Mouse (Mus musculus): Measurements from ENCODE around the gene Olfr1135. TPM values are rescaled to one million over a fixed set of nuclear protein-coding genes. Genes with fewer than 3 reads are reported as not detected.

The Olfr1135 gene
- not detected for total RNA-seq (2022)

GRCm38 (mm10) chr2:87673564-87673963 is at the start of gene Olfr1135:
Olfr1135 (minus strand) TSS chr2:87673664.
- no peak for DNase-seq

DNA sequence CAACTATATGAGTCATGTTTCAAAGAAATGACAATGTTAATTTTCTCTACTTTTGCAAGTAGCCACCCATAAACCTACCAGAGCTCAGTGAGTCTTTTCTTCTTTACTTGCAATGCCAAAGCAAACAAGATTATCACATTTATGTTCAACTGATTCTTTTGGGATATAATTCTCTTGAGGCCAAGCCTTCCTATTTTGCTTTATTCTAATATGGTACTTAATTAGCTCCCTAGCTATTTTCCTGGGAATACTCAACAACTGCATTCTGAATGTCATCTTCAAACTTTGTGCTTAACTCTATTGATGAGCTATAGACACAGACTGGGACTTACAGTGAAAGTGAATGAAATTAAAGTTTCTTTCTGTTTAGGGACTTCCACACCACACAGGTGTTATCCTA is 39.6 kb upstream of the Olfr1135 start, which contains the start of gene Olfr1137:
Gene Olfr1137 (minus strand): TSS at position 101 of the 400 bp plus-strand sequence.
- DNase-seq, result no peak

GRCm38 (mm10) chr2:87693847-87694246 is 20.4 kb upstream of the Olfr1135 start, which contains the start of gene Olfr1136:
Olfr1136 (minus strand) TSS chr2:87693947.
- DNase-seq, result no peak

DNA sequence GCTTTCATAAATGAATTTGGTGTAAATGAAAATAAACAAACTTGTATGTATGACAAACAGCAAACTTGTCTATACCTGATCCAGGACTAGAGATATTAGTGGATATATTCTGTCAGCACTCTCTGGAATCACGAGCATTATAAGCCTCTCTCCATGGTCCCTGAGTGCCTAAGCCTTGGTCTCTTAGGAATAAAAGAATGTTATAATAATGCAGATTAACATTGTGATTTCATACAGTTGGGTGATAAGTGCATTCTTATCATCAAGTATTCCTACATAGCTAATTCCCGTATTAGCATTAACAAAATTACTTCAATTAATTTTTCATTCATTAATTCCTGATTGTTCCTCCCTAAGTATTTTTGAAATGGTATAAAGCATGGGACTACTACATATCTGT is 15.1 kb downstream of the Olfr1135 start, which contains the start of gene Olfr1134:
Gene Olfr1134 (minus strand): TSS at position 101 of the 400 bp plus-strand sequence.
- DNase-seq, result no peak

GRCm38 (mm10) chr2:87647274-87647673 is 26.2 kb downstream of the Olfr1135 start, which contains the start of gene Olfr1133:
Olfr1133 (minus strand) TSS chr2:87647374.
- DNase-seq, result no peak

- no peak for DNase-seq
Observed at GRCm38 (mm10) chr2:87642441-87642840, 31.0 kb downstream of the Olfr1135 start.

DNA sequence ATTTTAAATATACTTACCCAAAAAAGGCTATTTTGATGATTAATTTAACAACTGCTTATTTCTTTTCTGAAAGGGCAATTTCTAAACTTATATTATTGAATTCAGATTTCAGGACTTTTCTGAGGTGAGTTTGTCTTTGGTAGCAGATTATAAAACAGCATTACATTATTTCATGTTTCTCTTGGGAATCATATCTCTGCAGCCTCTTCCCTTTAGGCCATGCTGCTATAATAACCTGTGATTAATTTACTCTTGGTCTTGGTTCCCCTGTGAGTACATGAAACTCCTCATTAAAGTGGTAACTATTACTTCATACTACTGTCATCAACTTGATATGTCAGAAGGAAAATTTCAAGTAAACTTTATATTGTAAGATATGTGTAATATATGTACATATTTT is 36.0 kb downstream of the Olfr1135 start, which contains the start of gene Olfr1132:
Gene Olfr1132 (minus strand): TSS at position 101 of the 400 bp plus-strand sequence.
- DNase-seq, result no peak

DNA sequence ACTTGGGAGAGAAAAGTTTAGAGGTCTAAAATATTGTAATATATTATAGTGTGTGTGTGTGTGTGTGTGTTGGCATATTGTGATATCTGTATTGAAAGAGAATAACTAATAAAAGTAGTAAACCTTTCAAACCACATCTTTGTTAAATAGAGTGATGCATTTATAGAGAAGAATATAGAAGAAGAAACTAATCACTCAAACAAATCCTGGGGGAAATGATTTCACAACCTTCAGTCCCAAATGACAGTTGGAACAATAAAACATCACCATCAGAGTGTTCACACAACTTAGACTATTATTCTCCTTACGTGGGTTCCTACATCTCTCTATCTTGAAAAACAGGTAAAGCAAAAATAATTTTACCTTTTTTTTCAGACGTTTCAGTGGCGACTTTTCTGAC is 46.7 kb downstream of the Olfr1135 start, which contains the start of gene Olfr1131:
Gene Olfr1131 (plus strand): TSS at position 301 of the 400 bp plus-strand sequence.
- DNase-seq, result no peak

Other genes with a start within 250 kb of the Olfr1135 start
- not detected for gene Olfr1124, start 243.4 kb downstream of the Olfr1135 start, total RNA-seq (2022)
- not detected for gene Olfr1126, start 219.7 kb downstream of the Olfr1135 start, total RNA-seq (2022)
- not detected for gene Pramel7, start 176.6 kb downstream of the Olfr1135 start, total RNA-seq (2022)
- gene Pramel6, start 167.1 kb downstream of the Olfr1135 start, total RNA-seq (2022), result not detected
- gene Olfr153, start 141.9 kb downstream of the Olfr1135 start, total RNA-seq (2022), result not detected
- not detected for gene Olfr1128, start 128.1 kb downstream of the Olfr1135 start, total RNA-seq (2022)
- not detected for gene Olfr1129, start 99.8 kb downstream of the Olfr1135 start, total RNA-seq (2022)
- gene Olfr1130, start 67.5 kb downstream of the Olfr1135 start, total RNA-seq (2022), result not detected
- gene Olfr1131, start 46.6 kb downstream of the Olfr1135 start, total RNA-seq (2022), result not detected
- gene Olfr1132, start 36.1 kb downstream of the Olfr1135 start, total RNA-seq (2022), result not detected
- not detected for gene Olfr1133, start 26.3 kb downstream of the Olfr1135 start, total RNA-seq (2022)
- gene Olfr1134, start 15.2 kb downstream of the Olfr1135 start, total RNA-seq (2022), result not detected
- not detected for gene Olfr1136, start 20.3 kb upstream of the Olfr1135 start, total RNA-seq (2022)
- gene Olfr1137, start 39.5 kb upstream of the Olfr1135 start, total RNA-seq (2022), result not detected
- not detected for gene Olfr1138, start 66.3 kb upstream of the Olfr1135 start, total RNA-seq (2022)
- gene Olfr1140, start 70.1 kb upstream of the Olfr1135 start, total RNA-seq (2022), result not detected
- gene Olfr1141, start 80.3 kb upstream of the Olfr1135 start, total RNA-seq (2022), result not detected
- not detected for gene Olfr152, start 105.8 kb upstream of the Olfr1135 start, total RNA-seq (2022)
- not detected for gene Olfr1143, start 126.9 kb upstream of the Olfr1135 start, total RNA-seq (2022)
- gene Olfr1145, start 136.2 kb upstream of the Olfr1135 start, total RNA-seq (2022), result not detected
- not detected for gene Olfr1148, start 156.9 kb upstream of the Olfr1135 start, total RNA-seq (2022)
- not detected for gene Olfr1150-ps1, start 170.3 kb upstream of the Olfr1135 start, total RNA-seq (2022)
- not detected for gene Olfr1151, start 182.2 kb upstream of the Olfr1135 start, total RNA-seq (2022)
- not detected for gene Olfr1152, start 192.8 kb upstream of the Olfr1135 start, total RNA-seq (2022)
- not detected for gene Olfr1153, start 221.3 kb upstream of the Olfr1135 start, total RNA-seq (2022)
- not detected for gene Olfr1154, start 231.5 kb upstream of the Olfr1135 start, total RNA-seq (2022)

Data from adrenal gland, adult 8-10 months (tissue).